Mouse (Mus musculus) right cerebral cortex, postnatal 10 days (tissue): ENCODE results near the gene Calhm2.

ENCODE experiments used
- DNase-seq, 2 experiments: peaks; one replicate each; pipeline ENCODE4 v3.0.0; 2021; ENCODE audit warnings: low spot score in 2 of 2

Gene Calhm2

GRCm38 (mm10) chr19:47137771-47138421 lies at the start of gene Calhm2:
TSS of gene Calhm2 (minus strand) at chr19:47138294.
- DNase-seq = peak; percentile 59 to 72

- DNase-seq = peak; percentile 51 to 59
Observed at GRCm38 (mm10) chr19:47186514-47187275, 48.6 kb upstream of the Calhm2 start.

GRCm38 (mm10) chr19:47184736-47185135 lies 46.6 kb upstream of the Calhm2 start:
- DNase-seq = no peak

- DNase-seq = no peak
Observed at GRCm38 (mm10) chr19:47184221-47184620, 46.1 kb upstream of the Calhm2 start.

GRCm38 (mm10) chr19:47180011-47180410 lies 41.9 kb upstream of the Calhm2 start:
- no peak for DNase-seq

GRCm38 (mm10) chr19:47179272-47179809 lies 41.2 kb upstream of the Calhm2 start:
- DNase-seq = peak; percentile 63 to 69

- peak; percentile 74 to 81 for DNase-seq
Observed at GRCm38 (mm10) chr19:47178431-47179271, 40.6 kb upstream of the Calhm2 start, which contains the start of gene Neurl1a. TSS of gene Neurl1a (plus strand) at chr19:47178820.

GRCm38 (mm10) chr19:47178001-47178400 lies 39.9 kb upstream of the Calhm2 start:
- peak; percentile 54 to 61 for DNase-seq

GRCm38 (mm10) chr19:47176916-47177505 lies 38.9 kb upstream of the Calhm2 start:
- no peak for DNase-seq

- no peak for DNase-seq
Observed at GRCm38 (mm10) chr19:47175472-47175871, 37.4 kb upstream of the Calhm2 start.

GRCm38 (mm10) chr19:47174515-47174914 lies 36.4 kb upstream of the Calhm2 start:
- DNase-seq = no peak

GRCm38 (mm10) chr19:47168793-47169412 lies 30.8 kb upstream of the Calhm2 start:
- peak; percentile 84 to 91 for DNase-seq

- DNase-seq = no peak
Observed at GRCm38 (mm10) chr19:47168223-47168622, 30.1 kb upstream of the Calhm2 start.

GRCm38 (mm10) chr19:47167617-47168214 lies 29.6 kb upstream of the Calhm2 start:
- DNase-seq = no peak

GRCm38 (mm10) chr19:47166758-47167157 lies 28.7 kb upstream of the Calhm2 start:
- no peak for DNase-seq

GRCm38 (mm10) chr19:47163176-47163744 lies 25.2 kb upstream of the Calhm2 start:
- no peak for DNase-seq

GRCm38 (mm10) chr19:47161669-47162068 lies 23.6 kb upstream of the Calhm2 start:
- no peak for DNase-seq

- no peak for DNase-seq
Observed at GRCm38 (mm10) chr19:47157664-47158063, 19.6 kb upstream of the Calhm2 start, which contains the start of gene Calhm3. TSS of gene Calhm3 (minus strand) at chr19:47157764.

- DNase-seq = no peak
Observed at GRCm38 (mm10) chr19:47153767-47154166, 15.7 kb upstream of the Calhm2 start.

GRCm38 (mm10) chr19:47152062-47152369 lies 13.9 kb upstream of the Calhm2 start:
- no peak for DNase-seq
